Mouse (Mus musculus) lung, embryonic 16.5 days (tissue): ENCODE results near the gene Zcwpw1. TPM values are rescaled to one million over a fixed set of nuclear protein-coding genes. Genes with fewer than 3 reads are reported as not detected.
A peak's percentile ranks its signal among the peaks of the same experiment; 100 is the strongest.

ENCODE experiments used
- ATAC-seq: fragments of 200-750 bp; cut with Nextera tagmentation; 2 replicates; pipeline ENCODE4 v1.8.0; 2017; ENCODE audit warnings: low read depth, mild to moderate bottlenecking, moderate library complexity
- H3K27ac ChIP-seq: fragments of 300-500 bp; sonication (generic); 2 replicates; pipeline ENCODE4 v1.5.1; 2014; ENCODE audit warnings: mild to moderate bottlenecking, control low read depth, low read length
- H3K27me3 ChIP-seq: fragments of 300-500 bp; sonication (generic); 2 replicates; pipeline ENCODE4 v1.6.1; 2014; ENCODE audit warnings: low read depth, low read length, mixed read lengths; ENCODE audit not compliant: control insufficient read depth, insufficient read depth
- H3K36me3 ChIP-seq: fragments of 300-500 bp; sonication (generic); 2 replicates; pipeline ENCODE4 v1.6.1; 2014; ENCODE audit warnings: low read length; ENCODE audit not compliant: control insufficient read depth, insufficient read depth
- H3K4me1 ChIP-seq: fragments of 300-500 bp; sonication (generic); replicated peaks from 2 replicates; pipeline ENCODE4 v1.6.1; 2014; ENCODE audit warnings: low read length, mixed read lengths; ENCODE audit not compliant: control insufficient read depth, insufficient read depth
- H3K4me2 ChIP-seq: fragments of 300-500 bp; sonication (generic); 2 replicates; pipeline ENCODE4 v1.6.1; 2014; ENCODE audit warnings: low read depth, low read length, control low read depth
- H3K4me3 ChIP-seq: fragments of 300-500 bp; sonication (generic); 2 replicates; pipeline ENCODE4 v1.5.1; 2014; ENCODE audit warnings: mild to moderate bottlenecking, low read length, control low read depth
- H3K9ac ChIP-seq: fragments of 300-500 bp; sonication (generic); 2 replicates; pipeline ENCODE4 v1.6.1; 2014; ENCODE audit warnings: low read length, control low read depth
- H3K9me3 ChIP-seq: fragments of 300-500 bp; sonication (generic); 2 replicates; pipeline ENCODE4 v1.6.1; 2016; ENCODE audit warnings: low read length; ENCODE audit not compliant: control insufficient read depth
- WGBS: fragments of 180-500 bp; shearing (Covaris S2); extraction: QIAGEN DNeasy Blood & Tissue Kit; methylation state at CpG from one replicate; pipeline ENCODE4 v1.1.7; 2014; 5-methylcytosine and 5-hydroxymethylcytosine counted together
- polyA plus RNA-seq: library from polyadenylated mRNA; unstranded; fragments of >200 nt; fragmentation: Nextera tagmentation; extraction: Ambion mirVana; gene quantifications from 2 replicates; pipeline ENCODE4 v1.2.1, GENCODE M21; 2015

Gene Zcwpw1
- polyA plus RNA-seq, 1 experiment from 2014 or later = 24.3 TPM

GRCm38 (mm10) chr5:137764609-137765340 is 22.8 kb upstream of the Zcwpw1 start:
- 0 out of 2 replicates have a peak, but pooled peaks cover 2% of the 10 kb centered on the region for H3K4me1 ChIP-seq
- no peak overlapping the region for H3K27ac ChIP-seq
- H3K9ac ChIP-seq = no peak overlapping the region
- no peaks in the 10 kb centered on the region for H3K36me3 ChIP-seq
- WGBS = 58% methylated on average over 9 of the region's 9 CpGs
- no peaks in the 10 kb centered on the region for H3K27me3 ChIP-seq
- H3K4me2 ChIP-seq = no peak overlapping the region
- no peak for ATAC-seq
- no peak overlapping the region for H3K4me3 ChIP-seq
- H3K9me3 ChIP-seq = no peaks in the 10 kb centered on the region

GRCm38 (mm10) chr5:137766270-137766669 is 21.3 kb upstream of the Zcwpw1 start:
- Histone ChIP-seq H3K27ac (no peak overlapping the region), H3K4me3 (no peak overlapping the region), H3K36me3 (no peaks in the 10 kb centered on the region), H3K9me3 (no peaks in the 10 kb centered on the region), H3K9ac (no peak overlapping the region), H3K4me2 (no peak overlapping the region), H3K27me3 (no peaks in the 10 kb centered on the region), H3K4me1 (no peaks in the 10 kb centered on the region)
- no peak for ATAC-seq
- 59% methylated on average over 3 of the region's 3 CpGs for WGBS

DNA sequence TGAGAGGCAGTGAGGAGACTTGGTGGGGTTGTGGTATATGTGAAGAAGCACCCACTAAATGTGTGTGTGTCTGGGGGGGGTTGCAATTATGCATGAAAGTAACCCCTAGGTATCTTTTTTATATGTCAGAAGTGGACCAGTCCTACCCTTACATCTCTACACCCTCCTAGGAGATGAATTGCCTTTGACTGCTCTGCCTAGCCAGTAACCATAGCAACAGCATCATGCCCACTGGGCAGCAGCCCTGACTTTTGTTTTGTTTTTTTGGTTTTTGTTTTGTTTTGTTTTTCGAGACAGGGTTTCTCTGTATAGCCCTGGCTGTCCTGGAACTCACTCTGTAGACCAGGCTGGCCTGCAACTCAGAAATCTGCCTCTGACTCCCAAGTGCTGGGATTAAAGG is 19.1 kb upstream of the Zcwpw1 start:
- no peaks in the 10 kb centered on the region for H3K9me3 ChIP-seq

GRCm38 (mm10) chr5:137770709-137771108 is 16.9 kb upstream of the Zcwpw1 start:
- H3K9ac ChIP-seq = no peak overlapping the region
- 42% methylated on average over 2 of the region's 2 CpGs for WGBS
- H3K36me3 ChIP-seq = no peaks in the 10 kb centered on the region
- H3K4me2 ChIP-seq = no peak overlapping the region
- ATAC-seq = 0 out of 2 replicates have a peak, but pooled peaks have one; percentile 51
- no peaks in the 10 kb centered on the region for H3K4me1 ChIP-seq
- H3K27me3 ChIP-seq = no peaks in the 10 kb centered on the region
- no peak overlapping the region for H3K27ac ChIP-seq
- H3K4me3 ChIP-seq = no peak overlapping the region
- H3K9me3 ChIP-seq = no peaks in the 10 kb centered on the region

More for the DNA sequence above, 19.1 kb upstream of the Zcwpw1 start:
- Histone ChIP-seq H3K4me3 (no peak overlapping the region), H3K4me2 (no peak overlapping the region), H3K9ac (no peak overlapping the region), H3K36me3 (no peaks in the 10 kb centered on the region), H3K27me3 (no peaks in the 10 kb centered on the region), H3K4me1 (no peaks in the 10 kb centered on the region), H3K27ac (no peak overlapping the region)
- WGBS = 74% methylated on average over 1 of the region's 1 CpGs
- ATAC-seq = no peak

- H3K9me3 ChIP-seq = no peaks in the 10 kb centered on the region
- H3K4me3 ChIP-seq = no peak overlapping the region
- no peaks in the 10 kb centered on the region for H3K27me3 ChIP-seq
- H3K4me1 ChIP-seq = peaks cover 3% of the 10 kb centered on the region; the same call in 1 of the 2 replicates
- ATAC-seq = no peak
- no peak overlapping the region for H3K9ac ChIP-seq
- no peak overlapping the region for H3K4me2 ChIP-seq
- H3K36me3 ChIP-seq = no peaks in the 10 kb centered on the region
- H3K27ac ChIP-seq = no peak overlapping the region
Observed at GRCm38 (mm10) chr5:137772755-137773154, 14.8 kb upstream of the Zcwpw1 start.

DNA sequence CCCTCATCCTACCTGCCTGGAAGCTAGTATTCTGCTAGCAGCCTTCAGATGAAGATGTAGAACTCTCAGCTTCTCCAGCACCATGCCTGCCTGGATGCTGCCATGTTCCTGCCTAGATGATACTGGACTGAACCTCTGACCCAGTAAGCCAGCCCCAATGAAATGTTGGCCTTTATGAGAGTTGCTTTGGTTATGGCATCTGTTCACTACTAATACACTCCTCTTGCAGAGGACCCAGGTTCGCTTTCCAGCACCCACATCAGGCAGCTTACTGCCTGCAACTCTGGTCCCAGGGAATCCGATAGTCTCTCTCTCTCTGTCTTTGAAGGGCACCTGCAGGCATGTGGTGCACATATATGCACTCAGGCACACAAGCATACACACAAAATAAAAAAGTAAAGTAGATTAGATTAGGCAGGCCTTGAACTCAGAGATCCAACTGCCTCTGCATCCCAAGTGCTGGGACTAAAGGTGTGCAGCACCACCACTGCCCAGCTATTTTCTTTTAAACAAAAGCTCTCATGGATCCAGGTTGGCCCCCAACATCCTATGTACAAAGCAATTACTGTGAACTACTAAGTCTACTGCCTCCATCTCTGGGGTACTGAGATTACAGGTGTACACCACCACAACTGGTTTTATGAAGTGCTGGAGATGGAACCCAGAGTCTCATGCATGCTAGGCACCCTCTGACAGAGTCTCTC is 11.9 kb upstream of the Zcwpw1 start:
- ATAC-seq = no peak
- peak overlapping the region; percentile 19; the same call in 1 of the 2 replicates for H3K27ac ChIP-seq
- WGBS = 87% methylated on average over 2 of the region's 2 CpGs

GRCm38 (mm10) chr5:137776408-137776918 is 11.1 kb upstream of the Zcwpw1 start:
- H3K9ac ChIP-seq = 0 out of 2 replicates have a peak overlapping the region, but pooled peaks have one; percentile 10
- 23% methylated on average over 5 of the region's 5 CpGs for WGBS
- H3K36me3 ChIP-seq = peaks cover 8% of the 10 kb centered on the region
- H3K27me3 ChIP-seq = no peaks in the 10 kb centered on the region
- peak; percentile 16; the same call in 1 of the 2 replicates for ATAC-seq
- peaks cover 18% of the 10 kb centered on the region for H3K4me1 ChIP-seq
- H3K27ac ChIP-seq = peak overlapping the region; percentile 19; the same call in 1 of the 2 replicates
- H3K4me2 ChIP-seq = no peak overlapping the region
- H3K9me3 ChIP-seq = no peaks in the 10 kb centered on the region
- H3K4me3 ChIP-seq = no peak overlapping the region

More for the DNA sequence above, 11.9 kb upstream of the Zcwpw1 start:
- Histone ChIP-seq H3K36me3 (peaks cover 4% of the 10 kb centered on the region; the same call in 1 of the 2 replicates), H3K4me1 (peaks cover 18% of the 10 kb centered on the region), H3K4me2 (no peak overlapping the region), H3K4me3 (no peak overlapping the region), H3K9me3 (no peaks in the 10 kb centered on the region), H3K27me3 (no peaks in the 10 kb centered on the region), H3K9ac (no peak overlapping the region)

GRCm38 (mm10) chr5:137777267-137777845 is 10.2 kb upstream of the Zcwpw1 start:
- H3K9me3 ChIP-seq = no peaks in the 10 kb centered on the region
- H3K4me1 ChIP-seq = peaks cover 18% of the 10 kb centered on the region
- no peak overlapping the region for H3K9ac ChIP-seq
- no peak overlapping the region for H3K4me2 ChIP-seq
- no peak overlapping the region for H3K27ac ChIP-seq
- peaks cover 17% of the 10 kb centered on the region for H3K36me3 ChIP-seq
- no peak overlapping the region for H3K4me3 ChIP-seq
- no peaks in the 10 kb centered on the region for H3K27me3 ChIP-seq
- 67% methylated on average over 7 of the region's 7 CpGs for WGBS
- no peak for ATAC-seq

- peaks cover 28% of the 10 kb centered on the region for H3K4me1 ChIP-seq
- peak within 1 kb of the TSS; percentile 92 for H3K9ac ChIP-seq
- WGBS = under 1% methylated on average over 31 of the region's 31 CpGs
- H3K4me2 ChIP-seq = peak within 1 kb of the TSS; percentile 95
- peaks cover 26% of the 10 kb centered on the region for H3K36me3 ChIP-seq
- H3K27ac ChIP-seq = peak within 1 kb of the TSS; percentile 87
- H3K4me3 ChIP-seq = peak within 1 kb of the TSS; percentile 92
- ATAC-seq = peak; percentile 96
- no peaks in the 10 kb centered on the region for H3K27me3 ChIP-seq
- H3K9me3 ChIP-seq = no peaks in the 10 kb centered on the region
Observed at GRCm38 (mm10) chr5:137778635-137779034, 9.0 kb upstream of the Zcwpw1 start, which contains the start of gene Ppp1r35. Gene Ppp1r35 (plus strand): TSS chr5:137778849.
